Mouse (Mus musculus) lung, embryonic 16.5 days (tissue): ENCODE results near the gene Klra2. TPM values are rescaled to one million over a fixed set of nuclear protein-coding genes. Genes with fewer than 3 reads are reported as not detected.

Experiments used
- ATAC-seq: fragments of 200-750 bp; cut with Nextera tagmentation; 2 replicates; pipeline ENCODE4 v1.8.0; 2017; ENCODE audit warnings: low read depth, mild to moderate bottlenecking, moderate library complexity
- H3K27ac ChIP-seq: fragments of 300-500 bp; sonication (generic); 2 replicates; pipeline ENCODE4 v1.5.1; 2014; ENCODE audit warnings: mild to moderate bottlenecking, control low read depth, low read length
- H3K27me3 ChIP-seq: fragments of 300-500 bp; sonication (generic); 2 replicates; pipeline ENCODE4 v1.6.1; 2014; ENCODE audit warnings: low read depth, low read length, mixed read lengths; ENCODE audit not compliant: control insufficient read depth, insufficient read depth
- H3K36me3 ChIP-seq: fragments of 300-500 bp; sonication (generic); 2 replicates; pipeline ENCODE4 v1.6.1; 2014; ENCODE audit warnings: low read length; ENCODE audit not compliant: control insufficient read depth, insufficient read depth
- H3K4me1 ChIP-seq: fragments of 300-500 bp; sonication (generic); replicated peaks from 2 replicates; pipeline ENCODE4 v1.6.1; 2014; ENCODE audit warnings: low read length, mixed read lengths; ENCODE audit not compliant: control insufficient read depth, insufficient read depth
- H3K4me2 ChIP-seq: fragments of 300-500 bp; sonication (generic); 2 replicates; pipeline ENCODE4 v1.6.1; 2014; ENCODE audit warnings: low read depth, low read length, control low read depth
- H3K4me3 ChIP-seq: fragments of 300-500 bp; sonication (generic); 2 replicates; pipeline ENCODE4 v1.5.1; 2014; ENCODE audit warnings: mild to moderate bottlenecking, low read length, control low read depth
- H3K9ac ChIP-seq: fragments of 300-500 bp; sonication (generic); 2 replicates; pipeline ENCODE4 v1.6.1; 2014; ENCODE audit warnings: low read length, control low read depth
- H3K9me3 ChIP-seq: fragments of 300-500 bp; sonication (generic); 2 replicates; pipeline ENCODE4 v1.6.1; 2016; ENCODE audit warnings: low read length; ENCODE audit not compliant: control insufficient read depth
- WGBS: fragments of 180-500 bp; shearing (Covaris S2); extraction: QIAGEN DNeasy Blood & Tissue Kit; methylation state at CpG from one replicate; pipeline ENCODE4 v1.1.7; 2014; 5-methylcytosine and 5-hydroxymethylcytosine counted together
- polyA plus RNA-seq: library from polyadenylated mRNA; unstranded; fragments of >200 nt; fragmentation: Nextera tagmentation; extraction: Ambion mirVana; gene quantifications from 2 replicates; pipeline ENCODE4 v1.2.1, GENCODE M21; 2015

The Klra2 gene
- polyA plus RNA-seq, 1 experiment from 2014 or later: 0.70 TPM

- Histone ChIP-seq H3K27me3 (no peaks in the 10 kb centered on the region), H3K4me1 (no peaks in the 10 kb centered on the region), H3K4me2 (no peak overlapping the region), H3K4me3 (no peak overlapping the region), H3K9ac (no peak overlapping the region), H3K9me3 (no peaks in the 10 kb centered on the region), H3K36me3 (no peaks in the 10 kb centered on the region), H3K27ac (no peak overlapping the region)
- no peak for ATAC-seq
- WGBS: 90% methylated on average over 1 of the region's 1 CpGs
Measured at GRCm38 (mm10) chr6:131272311-131272710, 25.1 kb upstream of the Klra2 start.

DNA sequence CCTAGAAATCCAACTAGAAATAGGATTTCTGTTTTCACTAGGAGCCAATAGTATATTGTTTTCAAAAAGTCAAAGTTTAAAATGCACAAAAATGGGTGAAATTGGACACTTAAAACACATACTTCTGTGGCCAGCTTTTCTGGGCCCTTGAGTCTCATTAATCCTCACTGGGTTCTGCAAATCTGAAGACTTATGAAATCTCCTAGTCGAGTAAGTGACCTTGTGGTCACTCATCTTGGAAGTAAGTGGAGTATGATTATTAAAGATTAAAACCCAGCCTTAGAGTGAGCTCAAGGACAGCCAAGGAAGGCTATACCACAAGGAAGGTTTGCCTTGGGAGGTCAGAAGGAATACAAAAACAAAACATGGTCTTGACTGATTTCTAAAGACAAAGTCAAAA, 23.1 kb upstream of the Klra2 start:
- H3K4me3 ChIP-seq: no peak overlapping the region
- H3K36me3 ChIP-seq: no peaks in the 10 kb centered on the region
- ATAC-seq: no peak
- H3K9me3 ChIP-seq: no peaks in the 10 kb centered on the region
- 31% methylated on average over 1 of the region's 1 CpGs for WGBS
- no peaks in the 10 kb centered on the region for H3K4me1 ChIP-seq
- no peak overlapping the region for H3K4me2 ChIP-seq
- H3K27me3 ChIP-seq: no peaks in the 10 kb centered on the region
- no peak overlapping the region for H3K27ac ChIP-seq
- H3K9ac ChIP-seq: no peak overlapping the region

- H3K4me2 ChIP-seq: no peak overlapping the region
- no peaks in the 10 kb centered on the region for H3K4me1 ChIP-seq
- no peak for ATAC-seq
- 90% methylated on average over 2 of the region's 2 CpGs for WGBS
- H3K4me3 ChIP-seq: no peak overlapping the region
- no peaks in the 10 kb centered on the region for H3K36me3 ChIP-seq
- no peaks in the 10 kb centered on the region for H3K9me3 ChIP-seq
- no peak overlapping the region for H3K9ac ChIP-seq
- H3K27ac ChIP-seq: no peak overlapping the region
- no peaks in the 10 kb centered on the region for H3K27me3 ChIP-seq
Measured at GRCm38 (mm10) chr6:131269599-131269998, 22.4 kb upstream of the Klra2 start.

DNA sequence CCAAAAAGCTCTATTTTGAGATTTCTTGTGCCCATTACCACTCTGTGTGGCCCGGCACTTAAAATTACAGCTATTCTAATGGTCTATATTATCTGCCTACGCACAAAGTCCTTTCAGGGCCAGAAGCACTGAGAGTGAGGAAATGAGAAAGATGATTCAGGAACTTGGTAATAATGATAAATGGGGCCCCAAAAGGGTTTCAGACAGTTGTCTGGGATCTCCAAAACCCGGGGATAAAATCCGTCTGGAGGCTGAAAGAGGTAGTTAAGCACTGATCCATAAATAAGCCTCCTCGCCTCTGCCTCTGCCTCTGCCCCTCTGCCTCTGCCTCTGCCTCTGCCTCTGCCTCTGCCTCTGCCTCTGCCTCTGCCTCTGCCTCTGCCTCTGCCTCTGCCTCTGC, 17.0 kb upstream of the Klra2 start:
- Histone ChIP-seq H3K36me3 (no peaks in the 10 kb centered on the region), H3K4me3 (no peak overlapping the region), H3K4me2 (no peak overlapping the region), H3K27ac (no peak overlapping the region), H3K4me1 (no peaks in the 10 kb centered on the region), H3K27me3 (no peaks in the 10 kb centered on the region), H3K9ac (no peak overlapping the region), H3K9me3 (no peaks in the 10 kb centered on the region)
- no peak for ATAC-seq
- WGBS: 81% methylated on average over 5 of the region's 5 CpGs

DNA sequence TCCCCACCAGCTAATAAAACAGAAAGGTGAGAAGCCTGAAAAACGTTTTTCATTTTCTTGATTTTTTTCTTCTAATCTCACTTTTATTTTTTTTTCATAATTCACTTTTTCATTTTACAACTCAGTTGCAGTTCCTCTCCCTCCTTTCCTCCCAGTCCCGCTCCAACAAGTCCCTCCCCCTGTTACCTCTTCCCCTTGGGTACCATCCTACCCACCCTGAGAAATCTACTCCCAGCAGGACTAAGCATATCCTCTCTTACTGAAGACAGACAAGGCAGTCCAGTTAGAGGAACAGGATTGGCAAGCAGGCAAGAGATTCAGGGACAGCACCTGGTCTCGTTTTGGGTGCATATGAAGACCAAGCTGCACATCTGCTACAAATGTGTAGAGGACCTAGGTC, 15.6 kb upstream of the Klra2 start:
- no peak overlapping the region for H3K4me3 ChIP-seq
- no peak overlapping the region for H3K9ac ChIP-seq
- WGBS: 61% methylated on average over 3 of the region's 3 CpGs
- no peaks in the 10 kb centered on the region for H3K9me3 ChIP-seq
- no peak overlapping the region for H3K27ac ChIP-seq
- no peak for ATAC-seq
- H3K36me3 ChIP-seq: no peaks in the 10 kb centered on the region
- no peak overlapping the region for H3K4me2 ChIP-seq
- H3K4me1 ChIP-seq: no peaks in the 10 kb centered on the region
- no peaks in the 10 kb centered on the region for H3K27me3 ChIP-seq

DNA sequence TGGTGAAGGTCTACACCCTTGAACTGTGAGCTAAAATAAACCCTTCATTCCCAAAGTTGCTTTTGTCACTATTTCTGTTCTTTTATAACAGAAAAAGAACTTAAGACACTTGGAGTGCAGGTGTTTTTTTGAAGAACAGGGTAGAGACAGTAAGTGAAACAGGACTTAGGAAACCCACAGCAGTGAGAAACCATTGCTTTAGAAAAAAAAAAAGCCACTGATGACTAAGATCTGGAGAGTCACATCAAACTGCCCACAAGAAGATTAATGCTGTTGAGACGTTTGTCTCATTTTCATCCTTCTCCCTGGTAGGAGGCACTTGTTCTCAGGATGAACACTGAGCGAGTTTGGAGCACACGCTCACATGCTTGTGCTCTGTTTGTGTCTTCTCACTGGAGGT, 14.8 kb upstream of the Klra2 start:
- Histone ChIP-seq H3K9ac (no peak overlapping the region), H3K27ac (no peak overlapping the region), H3K4me2 (no peak overlapping the region), H3K9me3 (no peaks in the 10 kb centered on the region), H3K36me3 (no peaks in the 10 kb centered on the region), H3K4me3 (no peak overlapping the region), H3K27me3 (no peaks in the 10 kb centered on the region), H3K4me1 (no peaks in the 10 kb centered on the region)
- 70% methylated on average over 3 of the region's 3 CpGs for WGBS
- ATAC-seq: no peak

- H3K4me1 ChIP-seq: no peaks in the 10 kb centered on the region
- no peak for ATAC-seq
- H3K4me2 ChIP-seq: no peak overlapping the region
- 73% methylated on average over 2 of the region's 2 CpGs for WGBS
- H3K9ac ChIP-seq: no peak overlapping the region
- H3K27ac ChIP-seq: no peak overlapping the region
- no peak overlapping the region for H3K4me3 ChIP-seq
- no peaks in the 10 kb centered on the region for H3K27me3 ChIP-seq
- no peaks in the 10 kb centered on the region for H3K36me3 ChIP-seq
- H3K9me3 ChIP-seq: no peaks in the 10 kb centered on the region; the same call in 1 of the 2 replicates
Measured at GRCm38 (mm10) chr6:131245081-131245480, 2.1 kb downstream of the Klra2 start.

Other genes starting within 250 kb of the Klra2 start
- 50.3 and 62.1 TPM in 2 replicates for gene Magohb, start 45.9 kb upstream of the Klra2 start, polyA plus RNA-seq
- 1.1 and 2.1 TPM in 2 replicates for gene Styk1, start 106.2 kb upstream of the Klra2 start, polyA plus RNA-seq
- 29.6 and 32.8 TPM in 2 replicates for gene Ybx3, start 141.1 kb upstream of the Klra2 start, polyA plus RNA-seq
- gene 5430401F13Rik, start 239.0 kb upstream of the Klra2 start, polyA plus RNA-seq: not detected in 2 replicates
- not detected in 2 replicates for gene Gm6619, start 239.0 kb upstream of the Klra2 start, polyA plus RNA-seq